Mouse (Mus musculus) retina, postnatal 7 days (tissue): Measurements from ENCODE around the gene Axl.

Source experiments
- DNase-seq: peaks from one replicate; pipeline ENCODE4 v3.0.0-alpha.2; 2012; ENCODE audit warnings: low read depth, low spot score

Gene Axl

DNA sequence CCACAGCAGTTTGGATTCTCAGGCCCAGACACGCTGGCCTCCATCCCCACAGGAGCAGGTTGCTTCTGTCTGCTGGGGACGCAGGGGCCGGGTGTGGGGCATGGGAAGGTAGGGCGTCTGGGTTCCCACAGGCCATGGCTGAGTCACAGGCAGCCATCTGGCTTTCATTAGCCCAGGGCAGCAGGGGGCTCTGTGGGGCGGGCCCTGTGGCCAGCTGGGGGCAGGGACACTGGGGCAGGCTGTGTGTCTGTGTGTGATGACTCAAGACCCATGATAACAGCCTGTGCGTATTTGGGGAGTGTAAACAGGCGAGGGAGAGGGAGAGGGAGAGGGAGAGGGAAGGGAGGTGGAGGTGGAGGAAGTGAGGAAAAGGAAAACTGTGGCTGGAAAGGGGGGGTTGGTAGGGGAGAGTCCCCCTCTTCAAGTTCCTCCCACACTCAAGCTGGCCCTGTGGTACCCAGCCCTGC lies 76.7 kb downstream of the Axl start:
- no peak for DNase-seq

DNA sequence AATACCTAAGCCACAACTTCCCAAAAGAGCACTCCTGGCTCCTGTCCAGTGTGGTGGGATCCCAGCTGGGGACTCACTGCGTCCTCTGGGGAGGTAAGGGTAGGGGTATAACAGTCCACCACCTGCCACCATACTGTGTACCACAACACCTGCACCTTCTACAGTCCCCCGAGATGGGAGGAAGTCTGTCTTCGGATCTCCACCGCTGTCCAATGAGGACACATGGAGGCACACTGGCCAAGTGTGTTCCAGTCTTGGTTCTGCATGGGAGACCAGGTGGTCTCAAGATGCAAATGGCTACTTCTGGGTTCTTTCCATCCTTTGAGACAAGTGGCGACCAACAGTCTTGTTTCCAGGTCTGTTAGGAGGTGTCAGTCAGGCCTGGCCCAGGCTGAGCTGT lies 77.3 kb downstream of the Axl start:
- DNase-seq, result no peak

- DNase-seq, result no peak
These were observed 77.9 kb downstream of the Axl start for GRCm38 (mm10) chr7:25710519-25711130.

DNA sequence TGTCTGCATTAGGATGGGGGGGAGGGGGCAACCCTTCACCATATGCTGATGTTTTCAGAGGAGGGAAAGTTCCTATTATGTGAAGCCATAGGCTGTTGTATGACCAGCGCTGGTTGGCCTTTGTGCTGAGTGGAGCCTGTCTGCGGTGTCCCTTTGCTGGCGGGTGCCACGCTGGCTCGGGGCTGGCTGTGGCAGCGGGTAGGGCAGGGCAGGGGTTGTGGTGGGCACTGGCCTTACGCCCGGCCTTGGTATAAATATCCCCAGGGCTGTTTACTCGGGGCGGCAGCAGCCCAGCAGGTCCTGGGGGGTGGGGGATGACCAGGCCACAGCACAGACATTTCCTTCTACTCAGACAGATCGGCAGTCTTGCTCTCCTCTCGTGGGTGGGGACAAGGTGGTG lies 78.5 kb downstream of the Axl start:
- DNase-seq, result no peak

- DNase-seq, result no peak
These were observed 80.8 kb downstream of the Axl start for GRCm38 (mm10) chr7:25707581-25708292.
